Mouse (Mus musculus): ENCODE data around the gene Tsnaxip1.

- no peak for TF ChIP-seq CTCF (IDR thresholded peaks at IDR 0.05; ENCODE audit: borderline replicate concordance, extremely low read depth, insufficient read depth, insufficient read length)
- TF ChIP-seq POLR2A (IDR thresholded peaks at IDR 0.05; ENCODE audit: borderline replicate concordance, extremely low read depth, insufficient read depth, insufficient read length, poor library complexity, severe bottlenecking) = no peak
Measured at GRCm38 (mm10) chr8:105805964-105806363, 21.6 kb upstream of the Tsnaxip1 start.
